Mouse (Mus musculus) stomach, postnatal 0 days (tissue): ENCODE measurements around the gene Ccdc88b.

Experiments
- CTCF ChIP-seq: IDR thresholded peaks from 2 replicates; pipeline ENCODE4 v1.5.1; 2016; ENCODE audit warnings: antibody characterized with exemption, low read depth, mild to moderate bottlenecking, moderate library complexity
- EP300 ChIP-seq: optimal IDR thresholded peaks from 2 replicates; pipeline ENCODE3; 2016; ENCODE audit warnings: antibody characterized with exemption

- no peak for TF ChIP-seq EP300
- no peak for TF ChIP-seq CTCF
These were observed 3.4 kb upstream of the Ccdc88b start for GRCm38 (mm10) chr19:6861451-6861850.
